Mouse (Mus musculus) E14TG2a.4 (cell line): Measurements from ENCODE around the gene Trim62.

Experiments
- CTCF ChIP-seq: conservative IDR thresholded peaks from 2 replicates; pipeline ENCODE4 v1.5.1; 2014; ENCODE audit warnings: low read length
- NANOG ChIP-seq: IDR thresholded peaks from 2 replicates; pipeline ENCODE4 v1.6.1; 2014; ENCODE audit warnings: borderline replicate concordance, low read length, mixed read lengths

DNA sequence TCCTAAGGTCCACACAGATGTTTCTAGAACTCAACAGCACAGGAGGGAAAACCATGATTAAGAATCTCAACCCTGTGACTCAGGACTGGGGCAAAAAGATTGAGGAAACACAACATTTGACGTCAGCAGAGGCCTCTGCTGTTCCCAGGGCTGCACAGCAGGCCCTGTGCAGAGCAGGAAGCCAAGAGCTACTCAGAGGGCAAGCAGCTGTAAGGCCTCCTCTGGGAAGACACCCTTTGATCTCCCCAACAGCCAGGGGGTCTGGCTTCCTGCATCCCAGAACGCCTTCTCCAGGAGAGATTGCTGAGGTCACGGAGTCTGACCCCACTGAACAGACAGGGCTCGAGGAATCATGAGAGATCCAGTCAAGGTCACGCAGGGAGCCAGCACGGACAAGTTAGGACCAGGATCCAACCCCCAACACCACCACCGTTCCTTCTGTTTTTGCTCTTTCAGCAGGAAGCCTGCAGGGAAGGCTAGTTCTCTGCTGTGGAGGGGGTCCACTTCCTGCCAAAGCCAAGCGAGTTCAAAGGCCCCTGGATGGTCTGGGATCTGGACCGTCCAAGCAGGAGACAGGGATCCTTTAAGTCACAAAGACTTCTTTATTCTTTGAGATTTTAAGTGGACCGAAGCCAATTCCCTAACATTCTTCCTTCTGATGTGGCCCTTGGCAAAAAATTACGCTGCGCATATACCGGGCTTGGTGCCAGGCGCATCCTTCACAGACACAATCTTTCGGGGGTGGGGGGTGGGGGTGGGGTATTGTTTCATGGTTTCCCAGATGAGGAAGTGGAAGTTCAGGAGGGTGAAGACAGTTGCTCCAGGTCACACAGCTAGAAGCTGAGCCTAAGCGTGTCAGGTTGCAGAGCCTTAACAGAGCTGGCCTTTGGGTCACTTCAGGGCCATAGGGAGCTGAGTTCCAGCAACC is 43.3 kb upstream of the Trim62 start:
- TF ChIP-seq CTCF (no peak), NANOG (no peak)
